Mouse (Mus musculus) MEL (cell line): Measurements from ENCODE around the gene Wdr62. TPM values are rescaled to one million over a fixed set of nuclear protein-coding genes. Genes with fewer than 3 reads are reported as not detected.
"Not testable (repeated sequence)": the region's sequence is repeated elsewhere in the genome, so short reads cannot be mapped to it uniquely, and the experiment has no call there.

Experiments used
- DNase-seq: peaks from one replicate; pipeline ENCODE4 v3.0.0; 2011; ENCODE audit warnings: low read depth, low spot score
- H3K27ac ChIP-seq: 2 replicates; pipeline ENCODE4 v1.5.1; 2012; ENCODE audit warnings: low read depth, mild to moderate bottlenecking, control low read depth, low read length, moderate library complexity; ENCODE audit not compliant: control insufficient read depth
- H3K27me3 ChIP-seq, 2 experiments: fragments of 150-350 bp in 1 of 2; sonication (generic) in 1 of 2; 2 replicates each; pipeline ENCODE4 v1.6.1; 2012; ENCODE audit warnings: low read length in 2 of 2, mild to moderate bottlenecking in 2 of 2, improper control_type of control experiment in 1 of 2, moderate library complexity in 1 of 2; ENCODE audit not compliant: insufficient read depth in 2 of 2, control insufficient read depth in 1 of 2
- H3K36me3 ChIP-seq, 2 experiments: 2 replicates each; pipeline ENCODE4 v1.6.1; 2012 to 2014; ENCODE audit warnings: low read length in 2 of 2, improper control_type of control experiment in 1 of 2, inconsistent platforms in 1 of 2, mild to moderate bottlenecking in 1 of 2; ENCODE audit not compliant: insufficient read depth in 2 of 2, control insufficient read depth in 1 of 2
- H3K4me1 ChIP-seq, 2 experiments: fragments of 150-350 bp in 1 of 2; sonication (generic) in 1 of 2; 2 replicates each; pipeline ENCODE4 v1.6.1; 2012; ENCODE audit warnings: low read length in 2 of 2, improper control_type of control experiment in 1 of 2, mild to moderate bottlenecking in 1 of 2; ENCODE audit not compliant: insufficient read depth in 2 of 2, control insufficient read depth in 1 of 2
- H3K4me3 ChIP-seq, 2 experiments: fragments of 150-350 bp in 1 of 2; sonication (generic) in 1 of 2; 2 replicates each; pipeline ENCODE4 v1.5.1; 2012; ENCODE audit warnings: low read depth in 2 of 2, low read length in 2 of 2, mild to moderate bottlenecking in 2 of 2, moderate library complexity in 2 of 2, control low read depth in 1 of 2, improper control_type of control experiment in 1 of 2; ENCODE audit not compliant: control insufficient read depth in 1 of 2, insufficient read depth in 1 of 2
- H3K79me2 ChIP-seq: 2 replicates; pipeline ENCODE4 v1.6.1; 2012; ENCODE audit warnings: mild to moderate bottlenecking, low read length, moderate library complexity; ENCODE audit not compliant: control insufficient read depth, poor library complexity, insufficient read depth
- H3K9ac ChIP-seq: 2 replicates; pipeline ENCODE4 v1.6.1; 2012; ENCODE audit warnings: low read depth, mild to moderate bottlenecking, control low read depth, low read length, moderate library complexity; ENCODE audit not compliant: control insufficient read depth, poor library complexity, severe bottlenecking
- H3K9me3 ChIP-seq: fragments of 150-350 bp; sonication (generic); replicated peaks from 2 replicates; pipeline ENCODE4 v1.6.1; 2012; ENCODE audit warnings: mild to moderate bottlenecking, low read length, improper control_type of control experiment, moderate library complexity; ENCODE audit not compliant: insufficient read depth
- BHLHE40 ChIP-seq: IDR thresholded peaks from 2 replicates; pipeline ENCODE4 v1.6.1; 2012; ENCODE audit warnings: low read depth, mild to moderate bottlenecking, inconsistent platforms, low read length, improper control_type of control experiment, borderline replicate concordance
- CHD1 ChIP-seq: IDR thresholded peaks from 2 replicates; pipeline ENCODE4 v1.6.1; 2012; ENCODE audit warnings: low read depth, mild to moderate bottlenecking, inconsistent platforms, low read length, improper control_type of control experiment
- CHD2 ChIP-seq: IDR thresholded peaks from 2 replicates; pipeline ENCODE4 v1.6.1; 2011; ENCODE audit warnings: low read length, improper control_type of control experiment
- E2F4 ChIP-seq: IDR thresholded peaks from 2 replicates; pipeline ENCODE4 v1.6.1; 2011; ENCODE audit warnings: low read depth, low read length, improper control_type of control experiment, borderline replicate concordance
- EP300 ChIP-seq, 2 experiments: IDR thresholded peaks; 2 replicates each; pipeline ENCODE4 v1.6.1; 2011; ENCODE audit warnings: improper control_type of control experiment in 2 of 2, low read length in 2 of 2, low read depth in 1 of 2, mild to moderate bottlenecking in 1 of 2
- ETS1 ChIP-seq: IDR thresholded peaks from 2 replicates; pipeline ENCODE4 v1.6.1; 2012; ENCODE audit warnings: low read depth, mild to moderate bottlenecking, inconsistent platforms, low read length, improper control_type of control experiment, moderate library complexity
- GABPA ChIP-seq: IDR thresholded peaks from 2 replicates; pipeline ENCODE4 v1.6.1; 2012; ENCODE audit warnings: low read depth, mild to moderate bottlenecking, inconsistent platforms, low read length, improper control_type of control experiment, moderate library complexity
- HCFC1 ChIP-seq: IDR thresholded peaks from 2 replicates; pipeline ENCODE4 v1.6.1; 2012; ENCODE audit warnings: low read depth, mild to moderate bottlenecking, inconsistent platforms, low read length, improper control_type of control experiment, moderate library complexity
- KAT2A ChIP-seq: conservative IDR thresholded peaks from 2 replicates; pipeline ENCODE4 v1.6.1; 2012; ENCODE audit warnings: low read depth, low read length, improper control_type of control experiment, inconsistent platforms
- MAFK ChIP-seq: IDR thresholded peaks from 2 replicates; pipeline ENCODE4 v1.6.1; 2011; ENCODE audit warnings: low read depth, mild to moderate bottlenecking, low read length, improper control_type of control experiment, borderline replicate concordance
- MAX ChIP-seq: IDR thresholded peaks from 2 replicates; pipeline ENCODE4 v1.6.1; 2011; ENCODE audit warnings: low read length, improper control_type of control experiment
- MAZ ChIP-seq: IDR thresholded peaks from 2 replicates; pipeline ENCODE4 v1.6.1; 2012; ENCODE audit warnings: low read depth, mild to moderate bottlenecking, inconsistent platforms, low read length, improper control_type of control experiment
- MEF2A ChIP-seq: IDR thresholded peaks from 2 replicates; pipeline ENCODE4 v1.6.1; 2014; ENCODE audit warnings: low read depth, mild to moderate bottlenecking, inconsistent platforms, low read length, improper control_type of control experiment; ENCODE audit not compliant: poor library complexity, insufficient replicate concordance, severe bottlenecking; ENCODE audit errors: extremely low read depth
- MXI1 ChIP-seq: IDR thresholded peaks from 2 replicates; pipeline ENCODE4 v1.6.1; 2011; ENCODE audit warnings: mild to moderate bottlenecking, low read depth, low read length, improper control_type of control experiment
- NRF1 ChIP-seq: IDR thresholded peaks from 2 replicates; pipeline ENCODE4 v1.6.1; 2014; ENCODE audit warnings: low read depth, mild to moderate bottlenecking, inconsistent platforms, low read length, improper control_type of control experiment, moderate library complexity; ENCODE audit not compliant: poor library complexity, insufficient read depth, severe bottlenecking
- POLR2A ChIP-seq, 2 experiments: IDR thresholded peaks; 2 replicates each; pipeline ENCODE4 v1.6.1; 2011 to 2012; ENCODE audit warnings: low read length in 2 of 2, mild to moderate bottlenecking in 2 of 2, control low read depth in 1 of 2, improper control_type of control experiment in 1 of 2, low read depth in 1 of 2, moderate library complexity in 1 of 2; ENCODE audit not compliant: control insufficient read depth in 1 of 2, insufficient read depth in 1 of 2, poor library complexity in 1 of 2
- POLR2AphosphoS2 ChIP-seq: IDR thresholded peaks from 2 replicates; pipeline ENCODE4 v1.6.1; 2011; ENCODE audit warnings: low read length, improper control_type of control experiment
- RCOR1 ChIP-seq: IDR thresholded peaks from 2 replicates; pipeline ENCODE4 v1.6.1; 2012; ENCODE audit warnings: low read depth, mild to moderate bottlenecking, inconsistent platforms, low read length, improper control_type of control experiment
- SMC3 ChIP-seq: IDR thresholded peaks from 2 replicates; pipeline ENCODE4 v1.6.1; 2011; ENCODE audit warnings: low read depth, low read length, improper control_type of control experiment
- TAL1 ChIP-seq: IDR thresholded peaks from 2 replicates; pipeline ENCODE4 v1.6.1; 2012; ENCODE audit warnings: mild to moderate bottlenecking, inconsistent platforms, low read length, moderate library complexity, mixed read lengths
- TBP ChIP-seq: IDR thresholded peaks from 2 replicates; pipeline ENCODE4 v1.8.0; 2011; ENCODE audit warnings: low read depth, low read length, improper control_type of control experiment
- TCF12 ChIP-seq: IDR thresholded peaks from 2 replicates; pipeline ENCODE4 v1.6.1; 2014; ENCODE audit warnings: low read depth, mild to moderate bottlenecking, inconsistent platforms, low read length, improper control_type of control experiment, moderate library complexity
- USF1 ChIP-seq: IDR thresholded peaks from 2 replicates; pipeline ENCODE4 v1.6.1; 2014; ENCODE audit warnings: low read depth, mild to moderate bottlenecking, inconsistent platforms, low read length, improper control_type of control experiment, moderate library complexity
- USF2 ChIP-seq, 2 experiments: IDR thresholded peaks; 2 replicates each; pipeline ENCODE4 v1.6.1; 2011 to 2012; ENCODE audit warnings: improper control_type of control experiment in 2 of 2, low read length in 2 of 2, borderline replicate concordance in 1 of 2, inconsistent platforms in 1 of 2, low read depth in 1 of 2, mild to moderate bottlenecking in 1 of 2; ENCODE audit not compliant: insufficient read depth in 1 of 2
- ZKSCAN1 ChIP-seq: IDR thresholded peaks from 2 replicates; pipeline ENCODE4 v1.6.1; 2012; ENCODE audit warnings: low read depth, mild to moderate bottlenecking, inconsistent platforms, low read length, improper control_type of control experiment, moderate library complexity
- ZNF384 ChIP-seq: IDR thresholded peaks from 2 replicates; pipeline ENCODE4 v1.6.1; 2012; ENCODE audit warnings: low read depth, mild to moderate bottlenecking, inconsistent platforms, low read length, improper control_type of control experiment
- polyA plus RNA-seq, 2 experiments: library from polyadenylated mRNA; stranded (reverse) in 1 of 2; unstranded in 1 of 2; fragments of >175 nt in 1 of 2; fragments of >200 nt in 1 of 2; gene quantifications; 2 replicates each; pipeline versions ENCODE4 v1.2.1 to v1.2.4; 2012; ENCODE audit warnings: low replicate concordance in 2 of 2, low read depth in 1 of 2; ENCODE audit not compliant: insufficient read length in 2 of 2, insufficient read depth in 1 of 2, missing spikeins in 1 of 2
- total RNA-seq: library from RNA; depleted of rRNA; stranded (reverse); fragments of 300-350 nt; gene quantifications from 2 replicates; pipeline ENCODE4 v1.2.3, GENCODE M21; 2012

The Wdr62 gene
- total and polyA plus RNA-seq, 3 experiments = 6.5 to 44.8 (median 30.5) TPM

DNA sequence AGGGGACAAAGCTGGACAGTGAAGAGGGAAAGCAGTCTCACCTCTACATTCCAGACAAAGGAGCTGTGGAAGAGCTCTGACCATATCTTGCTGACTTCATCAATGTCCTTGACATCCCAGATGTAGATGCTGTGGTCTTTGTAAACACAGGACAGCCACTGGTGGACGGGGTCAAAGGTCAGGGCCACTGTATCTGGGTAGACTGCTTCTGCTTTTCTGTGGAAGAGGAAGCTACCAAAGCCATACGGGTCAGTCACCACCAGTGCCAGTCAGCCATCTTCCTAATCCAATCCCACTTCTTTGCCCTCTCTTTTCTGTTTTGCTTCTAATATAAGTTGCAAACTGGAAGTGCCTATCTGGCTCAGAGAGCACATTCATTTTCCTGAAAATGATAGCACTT, 15.2 kb downstream of the Wdr62 start:
- Histone ChIP-seq H3K27me3 (no peaks in the 10 kb centered on the region), H3K4me1 (no peaks in the 10 kb centered on the region), H3K9me3 (no peaks in the 10 kb centered on the region), H3K79me2 (no peaks in the 10 kb centered on the region), H3K27ac (no peak overlapping the region), H3K9ac (no peak overlapping the region), H3K36me3 (no peaks in the 10 kb centered on the region), H3K4me3 (no peak overlapping the region)
- TF ChIP-seq KAT2A (no peak), MAFK (no peak), CHD1 (no peak), GABPA (no peak), POLR2A (IDR thresholded peaks at IDR 0.05; ENCODE audit: control insufficient read depth in 1 of 2, insufficient read depth in 1 of 2, low read depth in 1 of 2, low read length in 2 of 2, poor library complexity in 1 of 2) (no peak), USF1 (no peak), ETS1 (no peak), RCOR1 (no peak), CHD2 (no peak), POLR2AphosphoS2 (no peak), TAL1 (no peak), USF2 (IDR thresholded peaks at IDR 0.05; ENCODE audit: borderline replicate concordance in 1 of 2, insufficient read depth in 1 of 2, low read depth in 1 of 2, low read length in 2 of 2) (no peak), BHLHE40 (no peak)
- no peak for DNase-seq

DNA sequence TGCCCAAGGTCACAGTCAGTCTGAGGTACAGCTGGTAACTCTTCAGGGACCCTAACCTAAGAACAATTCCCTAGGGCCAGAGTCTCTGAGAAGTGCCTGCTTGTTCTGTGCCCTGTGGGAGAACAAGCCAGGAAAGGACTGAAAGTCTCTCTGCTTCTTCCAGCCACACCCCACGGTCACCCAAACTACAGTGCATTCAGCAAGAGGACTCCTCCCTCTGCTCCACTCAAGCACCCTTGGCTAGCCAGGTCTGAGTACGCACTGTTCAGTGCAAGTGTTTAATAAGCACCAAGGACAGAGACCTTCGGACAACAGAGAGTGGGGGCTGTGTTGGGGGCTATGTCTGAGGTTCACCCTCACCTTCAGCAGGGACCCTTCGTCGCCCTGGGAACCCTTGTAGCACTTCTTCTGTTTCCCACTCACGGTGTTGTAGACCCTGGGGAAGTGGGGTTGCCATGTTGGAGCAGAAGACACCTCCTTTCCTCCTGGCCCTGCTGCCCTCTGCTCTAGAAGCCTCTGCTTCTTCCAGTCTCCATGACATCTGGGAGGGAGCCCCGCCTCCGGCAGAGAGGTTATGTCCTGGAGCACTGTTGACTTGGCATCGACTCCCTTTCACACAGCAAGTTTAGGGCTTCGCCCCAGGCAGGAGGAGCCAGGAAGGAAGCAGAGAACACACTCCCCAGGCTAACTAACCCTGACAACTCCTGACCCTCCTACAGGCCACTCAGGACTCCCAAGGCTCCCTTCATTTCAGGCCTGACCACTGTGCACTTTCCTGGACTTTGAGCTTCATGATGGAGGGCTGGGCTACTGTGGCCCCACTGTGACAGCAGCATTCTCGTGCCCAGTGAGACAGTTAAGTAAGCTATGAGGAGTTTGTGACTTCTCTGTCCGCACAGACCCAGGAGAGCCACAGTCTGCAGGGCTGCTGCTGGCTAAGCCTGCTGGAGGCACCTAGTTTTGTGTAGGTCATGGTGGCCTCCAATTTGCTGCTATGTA, 28.0 kb downstream of the Wdr62 start:
- no peak for DNase-seq

GRCm38 (mm10) chr7:30237374-30237773, 42.8 kb downstream of the Wdr62 start:
- not testable (repeated sequence) for H3K79me2 ChIP-seq, H3K9me3 ChIP-seq, H3K27ac ChIP-seq, H3K27me3 ChIP-seq, H3K36me3 ChIP-seq, DNase-seq, H3K4me1 ChIP-seq, H3K9ac ChIP-seq, H3K4me3 ChIP-seq

More for the DNA sequence above, 28.0 kb downstream of the Wdr62 start:
- Histone ChIP-seq H3K79me2 (no peaks in the 10 kb centered on the region), H3K27ac (no peak overlapping the region)
- TF ChIP-seq TBP (no peak), MAFK (no peak), EP300 (IDR thresholded peaks at IDR 0.05; ENCODE audit: low read depth in 1 of 2, low read length in 2 of 2) (no peak), HCFC1 (no peak), ZNF384 (no peak), TCF12 (no peak), MEF2A (no peak), KAT2A (no peak), E2F4 (no peak), SMC3 (no peak), ZKSCAN1 (no peak), CHD1 (no peak), MAX (no peak), USF1 (no peak), ETS1 (no peak), NRF1 (no peak), MXI1 (no peak), POLR2AphosphoS2 (no peak), GABPA (no peak), MAZ (no peak)
- TF ChIP-seq, all 39 proteins: peak for 0
- Histone ChIP-seq H3K9me3 (no peaks in the 10 kb centered on the region), H3K9ac (no peak overlapping the region), H3K36me3 (peaks cover 0 to 1% of the 10 kb centered on the region in 2 experiments; a peak in 2 of 4 replicates), H3K4me1 (no peaks in the 10 kb centered on the region), H3K4me3 (no peak overlapping the region), H3K27me3 (no peaks in the 10 kb centered on the region)
